In genomic region chr17:8506726-8507125, GRCm38 (mm10) we compare ENCODE assay signal across 16 mouse cellular contexts. TPM values are rescaled to one million over a fixed set of nuclear protein-coding genes. Genes with fewer than 3 reads are reported as not detected.
A peak's percentile ranks its signal among the peaks of the same experiment; 100 is the strongest.
DNase-seq lines count a peak whose midpoint lies in the region; ATAC-seq and TF ChIP-seq lines count a peak whose summit lies in the region.
"Had no signal": no experiment of that assay in that cellular context is flagged by ENCODE, and none has a peak within 500 bp of the region (broad histone marks: within the 10 kb centered on the region; RNA-seq: fewer than 3 reads in every experiment).

No protein-coding gene starts in this region.

- no peak overlapping the region for H3K4me3 ChIP-seq in hindbrain, postnatal 0 days (ENCODE audit: low read length)
- H3K4me3 ChIP-seq in hindbrain, embryonic 14.5 days (replicated peaks; ENCODE audit: low read length), result no peak overlapping the region
- no peak overlapping the region for H3K4me3 ChIP-seq in cortical plate, adult 2 months (ENCODE audit: insufficient read depth, low read length)

- H3K36me3 ChIP-seq in hindbrain, postnatal 0 days (ENCODE audit: insufficient read depth, low read length), result no peaks in the 10 kb centered on the region
- H3K36me3 ChIP-seq in hindbrain, embryonic 14.5 days (replicated peaks; ENCODE audit: control insufficient read depth, insufficient read depth), result no peaks in the 10 kb centered on the region
- H3K36me3 ChIP-seq: embryonic facial prominence, embryonic 13.5 days; intestine, embryonic 15.5 days; kidney, embryonic 15.5 days; midbrain, embryonic 12.5 days; neural tube, embryonic 13.5 days had no signal

- H3K9ac ChIP-seq in hindbrain, postnatal 0 days (replicated peaks; ENCODE audit: low read length), result no peak overlapping the region
- H3K9ac ChIP-seq in hindbrain, embryonic 14.5 days, result no peak overlapping the region
- H3K9ac ChIP-seq: liver, postnatal 0 days had no signal

- no peaks in the 10 kb centered on the region for H3K27me3 ChIP-seq in hindbrain, postnatal 0 days (ENCODE audit: insufficient read depth, low read length)
- H3K27me3 ChIP-seq in hindbrain, embryonic 14.5 days (ENCODE audit: control insufficient read depth, insufficient read depth, low read length), result no peaks in the 10 kb centered on the region

- peak; percentile 39 for DNase-seq in cerebellum, adult 9-11 months
- no peak for DNase-seq in cerebellum, postnatal 14 days
- no peak for DNase-seq in hindbrain, postnatal 0 days (ENCODE audit: low spot score)
- DNase-seq in hindbrain, embryonic 14.5 days (ENCODE audit: low spot score), result no peak
- DNase-seq in CD4-positive, CD25-positive, alpha-beta regulatory T cell, adult 2 months (ENCODE audit: low read depth, low spot score), result peak; percentile 5
- DNase-seq in kidney, postnatal 36 days, result no peak
- DNase-seq in thymus, postnatal 25 days, result no peak

- H3K9me3 ChIP-seq in hindbrain, postnatal 0 days (ENCODE audit: low read length), result no peaks in the 10 kb centered on the region
- H3K9me3 ChIP-seq in hindbrain, embryonic 14.5 days (ENCODE audit: control insufficient read depth, low read length), result no peaks in the 10 kb centered on the region
- H3K9me3 ChIP-seq: embryonic facial prominence, embryonic 13.5 days; intestine, embryonic 15.5 days; kidney, embryonic 15.5 days; midbrain, embryonic 12.5 days; neural tube, embryonic 13.5 days had no signal

- no peak for TF ChIP-seq CTCF in hindbrain, postnatal 0 days (IDR thresholded peaks at IDR 0.05; ENCODE audit: low read depth)
- no peak for TF ChIP-seq CTCF in cortical plate, adult 2 months (IDR thresholded peaks at IDR 0.05; ENCODE audit: extremely low read depth, insufficient read depth, low read length)

- H3K4me1 ChIP-seq in hindbrain, postnatal 0 days (ENCODE audit: insufficient read depth, low read length), result peaks cover 16% of the 10 kb centered on the region
- peaks cover 25% of the 10 kb centered on the region for H3K4me1 ChIP-seq in hindbrain, embryonic 14.5 days (replicated peaks; ENCODE audit: control insufficient read depth, insufficient read depth, low read length)
- H3K4me1 ChIP-seq in cortical plate, adult 2 months (ENCODE audit: control insufficient read depth, insufficient read depth, low read length), result peaks cover 10% of the 10 kb centered on the region

- ATAC-seq in hindbrain, postnatal 0 days, result no peak
- ATAC-seq in hindbrain, embryonic 14.5 days (ENCODE audit: low FRiP score), result no peak

- H3K4me2 ChIP-seq in hindbrain, postnatal 0 days (ENCODE audit: low read depth, low read length), result no peak overlapping the region
- no peak overlapping the region for H3K4me2 ChIP-seq in hindbrain, embryonic 14.5 days (replicated peaks)

- WGBS in hindbrain, postnatal 0 days, result 44% methylated on average over 6 of the region's 6 CpGs
- WGBS in hindbrain, embryonic 14.5 days, result 45% methylated on average over 6 of the region's 6 CpGs

- TF ChIP-seq POLR2A in cortical plate, adult 2 months (IDR thresholded peaks at IDR 0.05; ENCODE audit: extremely low read depth, insufficient read depth, low read length), result no peak

- peak overlapping the region; percentile 80; the same call in 1 of the 2 replicates for H3K27ac ChIP-seq in hindbrain, postnatal 0 days
- H3K27ac ChIP-seq in hindbrain, embryonic 14.5 days, result no peak overlapping the region
- H3K27ac ChIP-seq in cortical plate, adult 2 months (ENCODE audit: insufficient read depth, low read length), result peak overlapping the region; percentile 89
- H3K27ac ChIP-seq: intestine, embryonic 15.5 days; stomach, postnatal 0 days had no signal

RNA-seq across cellular contexts. Expression of gene Pde10a, which starts 18.4 kb away (rescaled TPM):
- 37.8 and 38.5 TPM in 2 replicates for total RNA-seq in hindbrain, postnatal 0 days (2014; rRNA removed)
- polyA plus RNA-seq in hindbrain, postnatal 0 days (2015; fragmentation: Nextera tagmentation; extraction: Ambion mirVana), result 8.2 and 8.4 TPM in 2 replicates
- 14.7 and 15.8 TPM in 2 replicates for polyA plus RNA-seq in hindbrain, embryonic 14.5 days (2014; fragmentation: Nextera tagmentation; extraction: Ambion mirVana)
- polyA plus RNA-seq in cortical plate, adult 2 months (2012; rRNA removed), result 24.0 and 71.9 TPM in 2 replicates
- polyA plus RNA-seq: activated CD4-positive, CD25-positive, alpha-beta regulatory T cell, adult 4 months had no signal

Comparison
In these comparisons a context has a peak if more than half of its experiments do, and no peak if none do; other contexts are left out.
1. DNase-seq: peak in cerebellum, adult 9-11 months (single experiment) and CD4-positive, CD25-positive, alpha-beta regulatory T cell, adult 2 months (single experiment); none in cerebellum, postnatal 14 days (0 of 2), hindbrain, postnatal 0 days (single experiment), hindbrain, embryonic 14.5 days (single experiment), kidney, postnatal 36 days (0 of 2) and thymus, postnatal 25 days (single experiment).